Mouse (Mus musculus): ENCODE results near the gene Sult4a1. TPM values are rescaled to one million over a fixed set of nuclear protein-coding genes. Genes with fewer than 3 reads are reported as not detected.

The Sult4a1 gene
- 5.7 and 7.4 TPM in 2 replicates for polyA plus RNA-seq (2014; fragmentation: Nextera tagmentation; extraction: Ambion mirVana)

DNA sequence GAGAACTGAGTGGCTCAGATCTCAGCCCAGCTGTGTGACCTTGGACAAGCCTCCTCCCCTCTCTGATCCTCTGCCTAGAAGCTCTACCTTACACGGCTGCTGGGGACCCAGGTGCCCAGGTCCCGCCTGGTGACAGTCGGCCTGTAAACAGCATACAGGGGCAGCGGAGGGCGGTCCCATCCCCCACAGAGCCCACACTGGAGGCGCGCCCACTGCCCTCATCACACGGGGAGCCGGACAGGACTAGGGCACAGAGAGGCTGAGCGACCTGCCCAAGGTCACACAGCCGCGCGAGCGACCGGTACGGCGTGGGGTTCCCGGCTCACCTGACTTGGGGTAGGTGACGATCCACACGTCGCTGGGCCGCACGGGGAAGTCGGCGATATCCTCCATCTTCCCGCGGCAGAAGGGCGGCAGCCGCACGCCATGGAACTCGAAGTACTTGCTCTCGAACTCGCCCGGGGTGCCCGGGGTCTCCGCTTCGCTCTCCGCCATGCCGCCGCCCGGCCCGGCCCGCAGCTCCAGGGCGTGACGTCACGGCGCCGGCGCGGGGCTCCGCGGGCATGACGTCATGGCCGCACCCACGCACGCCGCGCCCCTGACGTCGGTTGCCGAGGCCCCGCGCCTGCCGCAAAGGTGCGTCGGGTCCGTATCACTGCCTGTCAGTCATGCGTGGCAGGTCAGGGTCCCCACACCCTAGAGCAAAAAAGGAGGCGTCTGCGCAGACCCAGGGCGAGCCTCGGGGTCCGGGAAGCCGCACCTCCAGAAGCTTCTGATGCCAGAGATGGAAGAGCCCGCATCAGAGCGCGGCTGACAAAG lies at the start of gene Sult4a1:
Gene Sult4a1 (minus strand): TSS at position 650 of the 819 bp plus-strand sequence.
- peak within 1 kb of the TSS; percentile 55 for H3K4me3 ChIP-seq (ENCODE audit: low read depth, low read length)
- H3K27me3 ChIP-seq (ENCODE audit: control insufficient read depth, insufficient read depth, low read length): peaks cover 25% of the 10 kb centered on the region
- H3K27ac ChIP-seq (replicated peaks; ENCODE audit: low read depth, low read length): no peak within 1 kb of the TSS
- no peaks in the 10 kb centered on the region for H3K9me3 ChIP-seq (replicated peaks; ENCODE audit: control insufficient read depth, low read length)
- DNase-seq (ENCODE audit: low spot score): peak; percentile 52
- no peaks in the 10 kb centered on the region; the same call in 1 of the 2 replicates for H3K4me1 ChIP-seq (ENCODE audit: control insufficient read depth, insufficient read depth, low read length)
- H3K36me3 ChIP-seq (replicated peaks; ENCODE audit: control insufficient read depth, insufficient read depth, low read depth, low read length): no peaks in the 10 kb centered on the region
- peak within 1 kb of the TSS; percentile 43 for H3K9ac ChIP-seq (replicated peaks; ENCODE audit: low read length)
- peak within 1 kb of the TSS; percentile 79 for H3K4me2 ChIP-seq (ENCODE audit: low read depth, low read length)
- ATAC-seq (replicated peaks; ENCODE audit: insufficient number of reproducible peaks, low FRiP score, low TSS enrichment, low read depth): peak; percentile 41; the same call in 1 of the 2 replicates
- WGBS: 1% methylated on average over 69 of the region's 77 CpGs

DNA sequence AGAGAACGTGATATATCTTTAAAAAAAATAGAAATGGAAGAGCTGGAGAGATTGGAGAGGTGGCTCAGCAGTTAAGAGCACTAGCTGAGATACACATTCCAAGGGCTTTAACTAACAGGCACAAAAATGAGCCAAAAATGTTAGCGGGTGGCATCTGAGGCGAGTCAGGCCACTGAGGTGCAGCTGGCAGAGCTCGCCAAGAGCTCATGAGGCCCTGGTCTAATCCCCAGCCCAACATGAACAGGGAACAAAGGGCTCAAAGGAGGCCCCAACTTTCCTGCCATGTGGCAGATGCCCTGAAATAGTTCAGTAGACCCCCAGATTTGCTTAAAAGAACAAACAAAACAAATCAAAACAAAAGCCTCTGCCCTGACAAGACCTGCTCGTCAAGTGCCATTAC lies 35.4 kb upstream of the Sult4a1 start:
- 66% methylated on average over 5 of the region's 5 CpGs for WGBS
- no peak for ATAC-seq (replicated peaks; ENCODE audit: insufficient number of reproducible peaks, low FRiP score, low TSS enrichment, low read depth)
- Histone ChIP-seq H3K27me3 (ENCODE audit: control insufficient read depth, insufficient read depth, low read length) (no peaks in the 10 kb centered on the region), H3K4me2 (ENCODE audit: low read depth, low read length) (no peak overlapping the region), H3K4me1 (ENCODE audit: control insufficient read depth, insufficient read depth, low read length) (no peaks in the 10 kb centered on the region), H3K27ac (replicated peaks; ENCODE audit: low read depth, low read length) (no peak overlapping the region), H3K9me3 (replicated peaks; ENCODE audit: control insufficient read depth, low read length) (no peaks in the 10 kb centered on the region), H3K4me3 (ENCODE audit: low read depth, low read length) (no peak overlapping the region), H3K9ac (replicated peaks; ENCODE audit: low read length) (no peak overlapping the region), H3K36me3 (replicated peaks; ENCODE audit: control insufficient read depth, insufficient read depth, low read depth, low read length) (no peaks in the 10 kb centered on the region)
- peak; percentile 7 for DNase-seq (ENCODE audit: low spot score)

DNA sequence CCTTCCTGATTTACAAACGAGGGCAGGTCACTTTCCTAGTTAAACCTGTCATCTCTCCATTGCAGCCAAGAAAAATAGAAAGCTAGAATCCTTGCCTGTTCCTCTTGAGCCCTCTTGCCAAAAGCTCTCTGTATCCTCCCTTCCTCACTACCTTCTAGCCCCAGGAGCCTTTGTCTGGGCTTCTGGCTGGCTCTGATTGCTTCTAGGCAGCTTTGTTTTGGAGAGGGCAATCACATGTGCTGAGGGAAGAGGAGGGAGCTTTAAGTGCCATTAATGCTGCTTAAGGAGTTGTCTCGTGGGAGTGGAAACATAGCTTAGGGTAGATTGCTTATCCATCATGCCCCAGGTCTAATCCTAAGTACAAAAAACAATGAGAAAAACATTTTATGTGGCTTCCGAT lies 34.6 kb upstream of the Sult4a1 start:
- Histone ChIP-seq H3K4me2 (ENCODE audit: low read depth, low read length) (no peak overlapping the region), H3K9me3 (replicated peaks; ENCODE audit: control insufficient read depth, low read length) (no peaks in the 10 kb centered on the region), H3K4me1 (ENCODE audit: control insufficient read depth, insufficient read depth, low read length) (no peaks in the 10 kb centered on the region), H3K4me3 (ENCODE audit: low read depth, low read length) (no peak overlapping the region), H3K36me3 (replicated peaks; ENCODE audit: control insufficient read depth, insufficient read depth, low read depth, low read length) (no peaks in the 10 kb centered on the region), H3K9ac (replicated peaks; ENCODE audit: low read length) (no peak overlapping the region), H3K27me3 (ENCODE audit: control insufficient read depth, insufficient read depth, low read length) (no peaks in the 10 kb centered on the region), H3K27ac (replicated peaks; ENCODE audit: low read depth, low read length) (no peak overlapping the region)
- no peak for DNase-seq (ENCODE audit: low spot score)
- 52% methylated on average over 3 of the region's 3 CpGs for WGBS
- no peak for ATAC-seq (replicated peaks; ENCODE audit: insufficient number of reproducible peaks, low FRiP score, low TSS enrichment, low read depth)

DNA sequence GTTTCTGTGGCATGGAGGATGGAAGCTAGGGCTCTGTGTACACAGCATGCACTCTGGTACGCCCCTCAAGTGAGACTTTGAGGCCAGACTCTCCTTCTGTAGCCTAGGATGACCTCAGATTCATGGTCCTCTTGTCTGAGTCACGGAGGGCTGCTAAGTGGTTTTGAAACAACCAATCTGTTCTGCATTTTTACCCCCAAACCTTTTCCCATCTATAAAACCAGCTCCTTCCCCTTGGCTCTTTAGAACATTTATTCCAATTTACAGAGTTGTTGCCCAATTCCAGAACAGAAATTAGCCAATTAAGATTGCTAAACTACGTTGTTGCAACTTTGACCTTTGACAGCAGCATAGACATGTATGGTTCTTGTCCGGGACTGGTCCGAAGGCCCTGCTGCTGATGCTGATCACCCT lies 34.0 kb upstream of the Sult4a1 start:
- no peaks in the 10 kb centered on the region for H3K27me3 ChIP-seq (ENCODE audit: control insufficient read depth, insufficient read depth, low read length)
- H3K4me2 ChIP-seq (ENCODE audit: low read depth, low read length): no peak overlapping the region
- no peaks in the 10 kb centered on the region for H3K36me3 ChIP-seq (replicated peaks; ENCODE audit: control insufficient read depth, insufficient read depth, low read depth, low read length)
- no peak overlapping the region for H3K9ac ChIP-seq (replicated peaks; ENCODE audit: low read length)
- DNase-seq (ENCODE audit: low spot score) (no peak), ATAC-seq (replicated peaks; ENCODE audit: insufficient number of reproducible peaks, low FRiP score, low TSS enrichment, low read depth) (no peak)
- 68% methylated on average over 5 of the region's 5 CpGs for WGBS
- H3K4me1 ChIP-seq (ENCODE audit: control insufficient read depth, insufficient read depth, low read length): no peaks in the 10 kb centered on the region
- H3K4me3 ChIP-seq (ENCODE audit: low read depth, low read length): no peak overlapping the region
- H3K9me3 ChIP-seq (replicated peaks; ENCODE audit: control insufficient read depth, low read length): no peaks in the 10 kb centered on the region
- no peak overlapping the region for H3K27ac ChIP-seq (replicated peaks; ENCODE audit: low read depth, low read length)

DNA sequence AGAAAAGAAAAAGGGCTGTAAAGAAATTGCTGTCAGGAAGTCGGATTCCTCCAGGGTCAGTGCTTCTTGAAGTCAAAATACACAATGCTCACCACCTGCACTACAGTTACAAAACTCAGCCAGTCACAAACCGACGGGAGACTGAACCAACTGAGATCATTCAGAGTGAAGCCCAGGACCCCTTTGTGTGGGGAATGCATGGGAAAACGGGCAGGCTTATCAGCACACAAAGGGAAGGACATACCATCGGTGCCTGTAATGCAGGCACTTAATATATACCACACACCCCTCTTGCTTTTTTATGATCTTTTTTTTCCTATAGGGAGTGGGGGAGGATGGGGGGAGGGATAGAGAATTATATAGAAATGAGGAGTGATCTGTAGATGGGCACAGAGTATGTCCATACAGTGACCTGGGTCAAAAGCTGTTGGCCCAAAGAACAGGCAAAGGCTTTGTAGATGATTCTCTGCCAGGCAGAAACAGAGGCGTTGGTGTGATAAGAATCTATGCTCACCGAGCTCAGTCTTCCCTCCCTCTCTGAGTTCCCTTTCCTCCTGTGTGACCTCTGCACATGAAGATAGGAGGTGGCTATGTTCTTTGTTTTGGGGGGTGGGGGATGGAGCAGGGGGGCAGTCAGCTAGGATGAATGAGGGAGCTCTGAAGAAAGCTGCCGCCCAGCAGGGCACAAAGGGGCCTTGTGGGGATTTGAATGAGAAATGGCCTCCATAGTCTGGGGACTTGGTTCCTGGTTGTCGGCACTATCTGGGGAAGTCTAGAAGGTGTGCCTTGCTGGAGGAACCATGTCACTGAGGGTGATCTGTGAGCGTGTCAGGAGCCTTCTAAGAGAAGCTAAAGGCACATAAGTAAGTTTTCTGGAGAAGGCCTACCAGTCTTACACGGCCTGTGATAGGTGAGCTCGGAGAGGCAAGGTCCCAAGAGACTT lies 31.2 kb upstream of the Sult4a1 start:
- no peak overlapping the region for H3K4me3 ChIP-seq (ENCODE audit: low read depth, low read length)
- no peaks in the 10 kb centered on the region for H3K36me3 ChIP-seq (replicated peaks; ENCODE audit: control insufficient read depth, insufficient read depth, low read depth, low read length)
- no peak overlapping the region for H3K4me2 ChIP-seq (ENCODE audit: low read depth, low read length)
- 23% methylated on average over 12 of the region's 12 CpGs for WGBS
- H3K27me3 ChIP-seq (ENCODE audit: control insufficient read depth, insufficient read depth, low read length): no peaks in the 10 kb centered on the region
- DNase-seq (ENCODE audit: low spot score): peak; percentile 19
- no peak overlapping the region for H3K9ac ChIP-seq (replicated peaks; ENCODE audit: low read length)
- no peaks in the 10 kb centered on the region for H3K9me3 ChIP-seq (replicated peaks; ENCODE audit: control insufficient read depth, low read length)
- no peak for ATAC-seq (replicated peaks; ENCODE audit: insufficient number of reproducible peaks, low FRiP score, low TSS enrichment, low read depth)
- no peak overlapping the region for H3K27ac ChIP-seq (replicated peaks; ENCODE audit: low read depth, low read length)
- no peaks in the 10 kb centered on the region for H3K4me1 ChIP-seq (ENCODE audit: control insufficient read depth, insufficient read depth, low read length)

DNA sequence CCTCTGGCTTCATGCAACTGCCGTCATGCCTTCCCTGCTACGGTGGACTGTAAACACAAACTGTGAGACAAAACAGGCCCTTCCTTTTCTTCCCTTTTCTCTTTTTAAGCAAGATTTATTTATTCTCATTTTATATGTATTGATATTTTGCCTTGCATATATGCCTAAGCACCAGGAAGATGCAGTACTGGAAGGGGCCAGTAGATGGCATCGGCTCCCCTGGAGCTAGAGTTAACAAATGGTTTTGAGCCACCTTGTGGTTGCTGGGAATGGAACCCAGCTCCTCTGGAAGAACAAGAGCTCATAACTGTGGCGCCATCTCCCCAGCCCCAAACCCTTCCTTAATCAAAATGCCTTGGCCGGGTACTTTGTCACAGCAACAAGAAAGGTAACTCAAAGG lies 29.9 kb upstream of the Sult4a1 start:
- WGBS: 84% methylated on average over 5 of the region's 5 CpGs
- no peaks in the 10 kb centered on the region for H3K36me3 ChIP-seq (replicated peaks; ENCODE audit: control insufficient read depth, insufficient read depth, low read depth, low read length)
- H3K9me3 ChIP-seq (replicated peaks; ENCODE audit: control insufficient read depth, low read length): no peaks in the 10 kb centered on the region
- ATAC-seq (replicated peaks; ENCODE audit: insufficient number of reproducible peaks, low FRiP score, low TSS enrichment, low read depth) (no peak), DNase-seq (ENCODE audit: low spot score) (peak; percentile 68)
- H3K27ac ChIP-seq (replicated peaks; ENCODE audit: low read depth, low read length): no peak overlapping the region
- no peaks in the 10 kb centered on the region for H3K27me3 ChIP-seq (ENCODE audit: control insufficient read depth, insufficient read depth, low read length)
- H3K4me3 ChIP-seq (ENCODE audit: low read depth, low read length): no peak overlapping the region
- H3K4me1 ChIP-seq (ENCODE audit: control insufficient read depth, insufficient read depth, low read length): no peaks in the 10 kb centered on the region
- no peak overlapping the region for H3K4me2 ChIP-seq (ENCODE audit: low read depth, low read length)
- H3K9ac ChIP-seq (replicated peaks; ENCODE audit: low read length): no peak overlapping the region

DNA sequence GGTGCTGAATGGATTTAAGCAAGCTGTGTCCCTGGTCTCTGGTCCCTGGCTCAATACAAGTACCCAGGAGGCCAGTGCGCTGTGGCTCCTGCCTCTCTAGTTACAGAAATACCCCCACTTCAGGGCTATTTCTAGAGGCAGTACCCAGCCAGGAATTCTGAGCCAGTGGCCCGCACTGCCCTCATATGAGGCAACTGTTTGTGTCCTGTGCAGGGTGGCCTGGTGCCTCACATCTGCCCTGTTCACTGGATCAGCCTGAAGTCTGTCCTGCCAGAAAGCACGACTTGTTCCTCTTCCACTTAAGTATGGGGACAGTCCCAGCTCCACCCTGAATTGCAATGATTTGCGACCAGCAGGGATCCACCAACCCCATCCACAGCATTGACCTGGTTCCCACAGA lies 27.9 kb upstream of the Sult4a1 start:
- WGBS: 57% methylated on average over 4 of the region's 4 CpGs
- Histone ChIP-seq H3K27ac (replicated peaks; ENCODE audit: low read depth, low read length) (no peak overlapping the region), H3K4me1 (ENCODE audit: control insufficient read depth, insufficient read depth, low read length) (no peaks in the 10 kb centered on the region), H3K9me3 (replicated peaks; ENCODE audit: control insufficient read depth, low read length) (no peaks in the 10 kb centered on the region), H3K9ac (replicated peaks; ENCODE audit: low read length) (no peak overlapping the region), H3K36me3 (replicated peaks; ENCODE audit: control insufficient read depth, insufficient read depth, low read depth, low read length) (no peaks in the 10 kb centered on the region), H3K4me3 (ENCODE audit: low read depth, low read length) (no peak overlapping the region), H3K27me3 (ENCODE audit: control insufficient read depth, insufficient read depth, low read length) (no peaks in the 10 kb centered on the region), H3K4me2 (ENCODE audit: low read depth, low read length) (no peak overlapping the region)
- no peak for ATAC-seq (replicated peaks; ENCODE audit: insufficient number of reproducible peaks, low FRiP score, low TSS enrichment, low read depth)
- no peak for DNase-seq (ENCODE audit: low spot score)

DNA sequence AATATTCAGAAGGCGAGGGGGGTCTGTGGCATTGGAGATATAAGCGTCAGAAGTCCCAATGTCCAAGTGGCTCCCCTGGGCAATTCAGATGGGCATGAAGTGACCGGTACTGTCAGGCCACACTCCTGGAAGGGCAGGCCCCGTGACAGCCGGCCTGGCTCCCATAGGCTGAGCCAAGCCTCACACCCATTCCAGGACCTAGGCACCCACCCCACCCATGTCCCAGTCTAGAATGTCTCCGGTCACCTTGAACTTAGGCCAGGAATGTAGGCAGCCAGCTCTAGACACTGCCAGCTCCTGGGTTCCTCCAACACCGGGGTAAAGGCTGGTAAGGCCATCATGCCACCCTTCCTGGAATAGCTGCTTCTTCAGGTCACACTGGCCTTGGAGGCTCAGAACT lies 26.4 kb upstream of the Sult4a1 start:
- 86% methylated on average over 7 of the region's 7 CpGs for WGBS
- H3K36me3 ChIP-seq (replicated peaks; ENCODE audit: control insufficient read depth, insufficient read depth, low read depth, low read length): no peaks in the 10 kb centered on the region
- no peak overlapping the region for H3K4me2 ChIP-seq (ENCODE audit: low read depth, low read length)
- H3K27me3 ChIP-seq (ENCODE audit: control insufficient read depth, insufficient read depth, low read length): no peaks in the 10 kb centered on the region
- DNase-seq (ENCODE audit: low spot score) (no peak), ATAC-seq (replicated peaks; ENCODE audit: insufficient number of reproducible peaks, low FRiP score, low TSS enrichment, low read depth) (no peak)
- H3K4me1 ChIP-seq (ENCODE audit: control insufficient read depth, insufficient read depth, low read length): no peaks in the 10 kb centered on the region
- no peak overlapping the region for H3K4me3 ChIP-seq (ENCODE audit: low read depth, low read length)
- no peak overlapping the region for H3K9ac ChIP-seq (replicated peaks; ENCODE audit: low read length)
- no peak overlapping the region for H3K27ac ChIP-seq (replicated peaks; ENCODE audit: low read depth, low read length)
- H3K9me3 ChIP-seq (replicated peaks; ENCODE audit: control insufficient read depth, low read length): no peaks in the 10 kb centered on the region
